Mouse (Mus musculus): ENCODE results near the gene Ggta1.

Gene Ggta1

DNA sequence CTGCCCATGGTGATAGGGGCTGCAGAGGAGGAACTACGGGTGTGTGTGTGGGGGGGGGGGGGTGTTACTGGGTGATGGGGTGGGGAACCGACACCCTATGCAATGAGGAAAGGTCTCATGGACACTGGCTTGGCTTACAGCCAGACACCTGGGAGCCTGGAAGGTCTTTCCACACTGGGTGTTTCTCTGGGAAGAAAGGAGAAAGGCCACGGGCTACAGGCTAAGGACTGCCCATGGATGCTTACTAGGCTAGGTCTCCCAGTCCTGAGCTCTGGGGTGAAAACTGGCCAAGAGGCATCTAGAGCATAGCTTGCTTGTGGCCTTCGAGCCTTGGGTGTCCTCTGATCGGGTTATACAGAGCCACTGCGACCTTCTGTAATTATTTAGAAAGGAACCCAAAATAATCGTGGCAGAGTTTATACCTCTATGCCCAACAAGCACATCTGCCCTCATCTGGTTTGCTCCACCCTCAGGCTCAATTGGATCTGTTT lies at the start of gene Ggta1:
Gene Ggta1, minus strand, starts transcription at position 441 of the 491 bp plus-strand sequence.
- DNase-seq (ENCODE audit: low spot score): no peak

DNA sequence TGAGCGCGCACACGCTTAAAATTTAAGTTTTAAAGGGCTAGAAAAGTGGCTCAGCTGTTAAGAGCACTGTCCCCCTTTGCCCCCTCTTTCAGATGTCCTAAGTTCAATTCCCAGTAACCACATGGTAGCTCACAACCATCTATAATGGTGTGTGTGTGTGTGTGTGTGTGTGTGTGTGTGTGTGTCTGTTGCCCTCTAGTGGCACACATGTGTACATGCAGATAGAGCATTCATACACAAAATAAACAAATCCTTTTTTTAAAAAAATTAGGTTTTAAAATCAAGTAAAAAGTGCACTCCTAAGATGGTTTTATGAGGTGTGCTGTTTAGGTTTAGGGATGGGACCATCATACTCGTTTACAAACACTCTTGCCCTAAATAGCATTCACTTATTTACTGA lies 49.2 kb upstream of the Ggta1 start:
- no peak for DNase-seq (ENCODE audit: low spot score)

DNA sequence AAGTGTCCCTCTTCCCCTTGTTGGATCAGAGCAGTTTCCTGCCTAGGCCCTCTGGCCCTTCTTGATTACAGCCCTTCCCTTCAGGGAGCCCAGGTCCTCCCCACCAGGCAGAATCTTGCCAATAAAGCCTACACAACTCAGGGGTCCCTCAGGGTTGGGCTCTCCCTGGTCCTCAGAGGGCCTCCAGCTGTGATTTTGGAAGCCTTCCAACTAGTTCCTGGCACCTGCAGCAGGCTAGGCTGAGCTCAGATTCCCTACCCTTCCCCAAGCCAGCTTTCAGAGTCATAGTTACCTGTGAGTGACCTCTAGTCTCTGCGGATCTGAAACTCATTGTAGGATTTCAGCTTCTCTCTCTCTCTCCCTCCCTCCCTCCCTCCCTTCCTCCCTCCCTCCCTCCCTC lies 47.9 kb upstream of the Ggta1 start:
- no peak for DNase-seq (ENCODE audit: low spot score)

DNA sequence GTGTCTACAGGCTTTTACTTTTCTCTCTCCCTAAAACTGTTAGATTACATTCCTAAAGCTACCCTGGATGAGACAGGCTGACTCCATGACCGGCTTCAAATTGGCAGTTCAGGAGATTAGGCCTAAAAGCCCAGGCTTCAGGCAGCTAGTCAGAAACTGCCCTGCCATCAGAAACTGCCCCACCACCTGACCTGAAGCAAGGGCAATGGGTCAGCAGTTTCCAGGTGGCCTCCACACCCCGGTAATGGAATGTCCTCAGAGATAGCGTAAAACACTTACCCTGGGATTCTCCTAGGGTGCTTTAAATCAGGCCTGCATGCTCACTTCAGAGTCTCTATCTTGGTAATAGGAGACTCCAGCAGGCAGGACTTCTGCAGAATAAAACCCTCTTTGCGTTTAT lies 46.9 kb upstream of the Ggta1 start:
- DNase-seq (ENCODE audit: low spot score): no peak

DNA sequence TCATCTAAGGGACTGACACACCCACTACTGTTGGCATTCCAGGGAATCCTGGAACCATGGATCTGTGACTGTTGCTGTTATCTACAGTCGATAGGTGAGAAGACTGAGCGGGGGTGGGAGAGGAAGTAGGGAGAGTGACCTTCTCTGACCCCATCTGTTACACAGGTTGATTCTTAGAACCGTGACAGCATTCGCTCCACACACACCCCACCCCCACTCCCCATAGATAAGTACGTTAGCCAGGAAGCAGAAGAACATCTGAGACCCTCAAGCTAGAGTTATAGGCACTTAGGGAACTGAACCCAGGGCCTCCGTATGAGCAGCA lies 46.3 kb upstream of the Ggta1 start:
- no peak for DNase-seq (ENCODE audit: low spot score)

DNA sequence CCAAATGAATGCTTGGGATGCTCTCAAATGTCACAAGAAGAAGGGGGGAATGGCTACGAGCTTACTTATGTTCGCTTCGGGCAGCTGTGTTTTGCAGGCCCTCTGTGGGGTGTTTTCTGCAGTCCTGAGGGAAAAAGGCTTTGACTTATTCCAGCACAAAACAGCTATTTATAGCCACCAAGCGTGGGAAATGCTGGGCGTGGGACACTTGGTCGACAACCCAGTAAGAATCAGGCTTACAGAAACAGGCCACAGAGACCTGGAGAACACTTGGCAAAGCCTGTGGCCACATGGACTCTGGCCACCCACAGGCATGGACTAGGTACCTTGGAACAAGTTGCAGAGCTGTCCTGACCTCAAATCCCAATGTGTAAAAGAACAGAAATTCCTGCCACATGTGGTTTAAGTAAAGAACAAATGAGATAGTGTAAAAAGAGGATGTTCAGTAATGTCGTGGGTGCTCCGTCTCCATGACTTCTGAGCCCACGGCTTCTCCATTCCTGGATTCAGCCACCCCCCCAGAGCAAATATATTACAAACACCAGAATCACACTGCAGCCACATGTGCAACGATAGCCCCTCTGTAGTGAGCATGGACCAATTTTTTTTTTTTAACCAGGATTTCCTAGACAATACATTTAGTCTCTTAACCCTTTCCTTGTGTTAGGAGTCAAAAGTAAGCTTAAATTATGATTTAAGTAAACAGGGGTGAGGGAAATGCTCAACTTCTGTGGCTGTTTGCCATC lies 45.7 kb upstream of the Ggta1 start:
- DNase-seq (ENCODE audit: low spot score): no peak

DNA sequence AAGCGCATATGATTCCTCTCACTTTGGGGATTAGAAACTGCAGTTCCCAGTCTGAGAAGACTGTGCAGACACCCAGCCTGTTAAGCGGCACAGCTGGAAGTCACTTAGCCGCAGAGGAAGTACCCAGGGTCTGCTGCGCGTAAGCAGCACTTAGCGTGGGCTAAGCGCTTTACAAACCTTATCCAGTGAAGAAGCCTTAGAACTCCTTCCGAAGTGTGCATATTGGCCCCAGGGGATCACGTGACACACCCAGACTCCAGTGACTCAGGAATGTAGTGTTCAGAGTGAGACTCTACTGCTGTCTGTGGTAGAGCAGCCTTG lies 44.1 kb upstream of the Ggta1 start:
- DNase-seq (ENCODE audit: low spot score): no peak

DNA sequence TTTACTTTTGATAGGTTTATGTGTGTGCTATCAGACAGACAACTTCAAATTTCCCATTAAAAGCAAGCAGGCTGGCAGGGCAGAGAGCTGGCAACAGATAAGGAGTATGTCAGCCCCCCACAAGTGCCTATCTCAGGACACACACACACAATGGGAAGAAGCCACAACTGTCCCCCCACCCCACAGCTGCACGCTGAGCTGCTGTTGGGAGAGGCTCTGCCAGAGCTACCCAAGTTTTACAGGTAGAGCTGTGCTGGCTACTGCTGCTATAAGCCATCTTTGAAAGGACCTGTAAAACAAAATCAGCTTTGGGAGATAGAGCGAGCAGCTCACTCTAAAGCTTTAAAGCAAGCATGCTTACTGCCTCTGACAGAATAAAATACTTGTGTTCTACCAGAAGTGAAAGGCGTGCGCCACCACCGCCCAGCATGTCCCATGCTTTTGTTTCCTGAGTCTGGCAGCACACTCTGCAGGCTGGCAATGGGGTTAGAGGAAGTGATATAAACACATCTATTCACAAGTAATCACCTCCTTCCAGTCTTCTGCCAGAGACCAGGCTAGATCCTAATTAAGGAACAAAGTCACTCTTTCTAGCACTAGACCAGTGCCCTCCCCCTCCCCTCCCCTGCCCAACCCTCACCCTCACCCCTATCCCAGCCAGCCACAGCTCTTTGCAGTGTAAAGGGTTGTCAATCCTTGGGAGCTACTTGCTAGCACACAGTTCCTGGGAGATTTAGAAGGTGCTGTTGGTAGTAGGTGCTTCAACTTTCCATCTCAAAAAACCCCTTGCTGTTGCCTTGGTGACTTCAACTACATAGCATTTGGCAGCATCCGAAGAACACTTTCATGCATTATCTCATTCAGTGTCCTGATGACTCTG lies 43.5 kb upstream of the Ggta1 start:
- DNase-seq (ENCODE audit: low spot score): no peak

DNA sequence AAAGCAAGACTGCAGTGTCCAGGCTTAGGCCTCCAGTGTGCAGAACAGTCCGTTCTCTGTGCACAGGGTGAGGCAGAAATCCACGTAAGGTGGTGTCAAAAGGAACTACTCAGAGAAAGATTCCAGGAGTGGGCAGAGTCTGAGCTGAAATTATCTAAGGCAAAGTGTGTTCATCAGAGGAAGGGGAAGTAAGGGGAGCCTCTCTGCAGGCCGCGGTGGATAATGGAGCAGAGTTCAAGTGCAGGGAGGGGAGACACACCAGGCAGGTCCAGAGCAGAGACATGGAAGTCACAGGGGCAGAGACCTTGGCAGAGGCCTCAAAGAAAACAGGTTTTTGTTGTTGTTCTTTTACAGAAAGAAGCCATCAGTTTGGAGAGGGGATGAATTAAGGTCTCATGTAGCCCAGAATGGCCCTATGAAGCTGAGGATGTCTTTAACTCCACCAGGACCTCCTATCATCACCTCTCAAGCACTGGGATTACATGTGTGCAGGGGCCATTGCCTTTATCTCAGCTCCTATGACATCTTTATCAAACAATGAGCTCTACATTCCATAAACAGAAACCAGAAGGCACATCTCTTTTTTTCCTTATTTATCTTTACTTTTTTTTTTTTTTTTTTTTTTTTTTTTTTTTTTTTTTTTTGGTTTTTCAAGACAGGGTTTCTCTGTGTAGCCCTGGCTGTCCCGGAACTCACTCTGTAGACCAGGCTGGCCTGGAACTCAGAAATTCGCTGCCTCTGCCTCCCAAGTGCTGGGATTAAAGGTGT lies 42.7 kb upstream of the Ggta1 start:
- no peak for DNase-seq (ENCODE audit: low spot score)

DNA sequence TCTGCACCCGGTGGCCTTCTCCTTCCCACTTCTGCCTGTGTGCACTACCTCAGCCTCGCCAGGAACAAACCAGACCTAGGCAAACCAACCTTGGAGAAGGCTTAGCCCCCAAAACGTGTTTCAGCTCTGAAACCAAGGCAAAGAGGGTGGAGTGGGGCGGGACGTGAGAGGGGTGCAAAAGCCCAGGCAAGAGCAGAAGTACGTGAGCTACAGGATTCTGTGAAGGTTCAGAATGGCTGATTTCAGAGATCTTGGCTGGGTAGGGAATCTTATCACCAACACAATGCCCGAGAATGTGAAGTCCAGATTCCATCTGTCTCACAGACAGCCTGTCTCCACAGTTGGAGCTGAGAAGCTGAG lies 41.4 kb upstream of the Ggta1 start:
- no peak for DNase-seq (ENCODE audit: low spot score)

DNA sequence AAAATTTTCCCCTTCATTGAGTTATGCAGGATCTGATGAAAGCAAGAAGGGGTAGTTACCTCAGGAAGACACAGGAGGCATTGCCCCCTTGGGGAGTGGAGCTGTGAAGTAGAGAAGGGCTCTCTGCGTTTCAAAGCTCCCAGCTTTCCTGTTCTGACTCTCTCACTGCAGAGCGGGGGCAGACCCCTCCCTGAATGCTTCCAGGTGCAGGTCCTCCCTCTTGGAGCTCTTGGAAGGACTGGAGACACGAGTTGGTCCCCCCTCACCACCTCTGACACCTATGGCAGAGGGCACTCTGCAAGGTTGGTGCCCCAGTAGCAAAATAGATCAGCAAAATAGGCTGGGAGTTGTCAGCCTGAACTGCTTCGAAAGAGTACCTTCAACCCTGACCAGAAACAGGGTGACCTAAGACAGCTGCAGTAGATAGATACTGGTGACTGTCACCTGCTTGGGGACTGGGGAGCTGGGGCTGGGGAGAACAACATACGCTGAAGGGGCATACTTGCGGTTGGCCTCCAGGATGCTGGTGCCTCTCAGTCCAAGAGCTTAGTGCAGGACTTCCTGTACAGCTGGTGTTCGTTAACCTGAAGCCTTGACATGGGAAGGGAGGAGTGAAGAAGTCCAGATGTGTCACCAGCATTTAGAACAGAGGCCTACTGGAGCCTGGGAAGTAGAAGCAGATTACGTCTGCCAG lies 40.8 kb upstream of the Ggta1 start:
- DNase-seq (ENCODE audit: low spot score): no peak

DNA sequence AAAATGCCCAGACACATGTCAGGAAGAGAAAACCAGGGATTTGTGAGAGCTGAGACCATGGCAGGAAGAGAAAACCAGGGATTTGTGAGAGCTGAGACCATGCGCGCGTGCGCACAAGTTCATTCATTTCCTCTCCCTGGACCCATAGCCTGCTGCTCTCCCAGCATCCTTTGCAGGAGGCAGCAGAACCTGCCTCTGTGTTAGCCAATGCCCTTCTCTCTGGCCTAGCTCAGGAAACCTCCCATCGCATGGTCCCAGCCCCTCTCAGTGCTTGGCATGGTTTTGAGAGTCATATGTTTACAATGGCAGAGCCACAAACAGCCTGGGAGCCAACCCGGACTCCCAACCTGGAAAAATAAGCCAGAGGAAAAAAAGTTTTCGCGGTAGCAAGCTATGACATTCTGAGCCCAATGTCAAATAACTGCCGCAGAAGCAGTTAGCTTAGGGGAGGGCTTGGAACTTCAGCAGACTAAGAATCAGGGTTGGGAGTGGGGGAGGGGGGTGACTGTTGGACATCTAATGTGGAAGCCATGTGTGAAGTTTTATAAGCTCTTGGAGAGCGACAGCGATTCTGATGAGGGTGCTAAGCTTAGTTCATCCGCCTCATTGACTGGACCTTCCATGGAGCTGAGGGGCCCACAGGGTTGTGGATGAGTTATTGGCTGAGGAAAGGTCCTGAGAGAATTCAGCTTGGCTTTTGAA lies 40.1 kb upstream of the Ggta1 start:
- no peak for DNase-seq (ENCODE audit: low spot score)

DNA sequence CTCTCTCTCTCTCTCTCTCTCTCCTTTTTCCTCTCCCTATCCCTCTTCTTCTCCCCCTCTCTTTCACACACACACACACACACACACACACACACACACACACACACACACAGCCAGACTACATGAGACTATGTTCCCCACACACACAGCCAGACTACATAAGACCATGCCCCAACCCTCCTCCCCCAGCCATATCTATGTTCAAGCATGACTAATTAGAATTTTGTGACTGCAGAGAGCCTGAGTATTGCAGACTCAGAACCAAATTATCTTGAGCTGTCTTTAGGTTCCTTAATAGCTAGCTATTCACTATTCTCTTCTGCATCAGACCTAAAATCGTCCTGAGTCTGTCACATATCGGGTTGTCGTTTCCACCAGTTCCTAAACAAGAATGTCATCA lies 39.5 kb upstream of the Ggta1 start:
- DNase-seq (ENCODE audit: low spot score): no peak

DNA sequence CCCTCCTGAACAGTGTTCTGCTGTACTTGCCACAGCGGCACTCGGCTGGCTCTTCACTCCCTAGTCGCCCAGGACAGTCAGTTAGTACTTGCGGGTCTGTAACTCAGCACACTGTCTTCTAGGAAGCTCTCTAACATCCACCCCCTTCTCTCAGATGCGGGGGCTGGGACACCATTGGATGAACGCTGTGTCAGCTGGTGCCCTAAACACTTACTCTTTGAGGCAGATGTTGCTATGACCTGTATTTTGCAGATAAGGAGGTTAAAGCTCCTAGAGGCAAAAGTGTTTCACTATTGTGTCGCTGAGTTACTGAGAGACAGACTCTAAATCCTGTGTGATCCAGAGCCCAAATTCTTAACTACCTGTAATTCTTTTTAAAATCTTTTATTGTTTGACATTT lies 36.4 kb upstream of the Ggta1 start:
- no peak for DNase-seq (ENCODE audit: low spot score)

DNA sequence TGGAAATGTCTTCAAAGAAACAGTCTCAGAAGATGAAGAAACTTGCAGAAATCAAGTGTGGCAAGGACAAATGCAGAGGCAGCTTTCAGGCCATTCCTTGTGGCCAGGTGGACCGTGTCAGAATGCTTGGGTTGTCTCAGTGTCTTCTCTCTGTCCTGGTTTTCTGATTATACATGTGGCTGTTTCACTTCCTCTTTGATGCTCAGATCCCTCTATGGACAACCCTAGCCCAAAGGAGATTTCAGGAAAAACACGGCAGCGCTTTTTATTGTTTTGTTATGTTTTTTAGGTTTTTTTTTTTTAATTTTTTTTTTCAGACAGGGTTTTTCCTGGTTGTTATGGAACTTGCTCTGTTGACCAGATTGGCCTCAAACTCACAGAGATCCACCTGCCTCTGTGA lies 35.9 kb upstream of the Ggta1 start:
- no peak for DNase-seq (ENCODE audit: low spot score)

DNA sequence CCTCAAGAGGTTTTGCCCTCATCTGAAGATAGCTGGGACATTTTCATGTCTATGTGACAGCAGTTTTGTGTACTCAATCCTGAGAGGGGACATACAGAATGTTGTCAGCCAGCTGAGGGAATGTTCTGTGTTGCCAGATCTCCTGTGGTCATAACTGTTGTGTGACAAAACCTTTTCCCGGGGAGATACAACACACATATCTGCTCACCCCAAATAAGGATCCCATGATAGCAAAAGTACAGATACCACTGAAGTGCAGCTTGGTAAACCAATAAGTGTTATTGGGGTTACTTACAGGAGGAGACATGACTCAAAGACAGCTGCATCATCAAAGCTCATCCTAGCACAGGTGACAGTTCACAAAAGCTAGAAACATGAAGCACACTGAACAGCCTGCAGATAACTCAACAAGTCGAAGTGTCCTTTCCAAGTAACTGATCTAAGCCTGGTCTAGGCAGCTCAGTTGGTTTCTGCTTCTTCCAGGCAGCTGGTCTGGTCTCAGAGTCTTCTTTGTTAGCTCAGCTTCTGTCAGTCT lies 34.7 kb upstream of the Ggta1 start:
- DNase-seq (ENCODE audit: low spot score): no peak

DNA sequence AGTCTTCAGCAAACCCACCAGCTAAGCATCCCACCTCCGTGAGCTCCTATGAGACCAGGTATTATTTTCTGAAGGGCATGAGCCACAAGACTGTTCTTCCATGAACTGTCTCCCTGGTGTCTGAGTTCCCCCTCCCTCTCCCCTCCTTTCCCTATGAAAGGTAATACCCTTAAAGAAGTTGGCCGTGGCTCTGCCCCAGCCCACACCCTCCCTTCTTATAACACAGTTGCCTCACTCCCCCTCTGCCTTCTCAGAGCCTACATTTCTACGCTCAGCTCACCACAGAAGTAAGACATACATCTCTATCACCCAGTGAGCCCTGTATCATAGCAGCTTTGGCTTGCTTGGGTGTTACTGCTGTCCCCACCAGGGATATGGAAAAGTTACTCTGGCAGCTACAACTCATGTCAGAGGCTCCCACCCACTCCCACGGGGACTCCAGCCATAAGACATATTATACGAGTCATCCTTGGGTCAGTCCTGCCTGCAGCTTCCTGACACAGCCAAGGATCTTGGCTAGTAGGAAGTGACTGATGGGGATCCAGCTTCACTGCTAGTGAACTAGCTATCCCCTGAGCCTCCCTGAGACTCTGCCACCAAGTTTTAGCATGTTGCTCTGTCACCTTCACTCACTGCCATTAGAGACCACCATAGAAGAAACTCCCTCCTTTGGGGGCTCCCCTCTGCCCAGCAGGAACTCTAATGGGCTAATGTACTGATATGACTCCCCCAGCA lies 33.4 kb upstream of the Ggta1 start:
- DNase-seq (ENCODE audit: low spot score): no peak

DNA sequence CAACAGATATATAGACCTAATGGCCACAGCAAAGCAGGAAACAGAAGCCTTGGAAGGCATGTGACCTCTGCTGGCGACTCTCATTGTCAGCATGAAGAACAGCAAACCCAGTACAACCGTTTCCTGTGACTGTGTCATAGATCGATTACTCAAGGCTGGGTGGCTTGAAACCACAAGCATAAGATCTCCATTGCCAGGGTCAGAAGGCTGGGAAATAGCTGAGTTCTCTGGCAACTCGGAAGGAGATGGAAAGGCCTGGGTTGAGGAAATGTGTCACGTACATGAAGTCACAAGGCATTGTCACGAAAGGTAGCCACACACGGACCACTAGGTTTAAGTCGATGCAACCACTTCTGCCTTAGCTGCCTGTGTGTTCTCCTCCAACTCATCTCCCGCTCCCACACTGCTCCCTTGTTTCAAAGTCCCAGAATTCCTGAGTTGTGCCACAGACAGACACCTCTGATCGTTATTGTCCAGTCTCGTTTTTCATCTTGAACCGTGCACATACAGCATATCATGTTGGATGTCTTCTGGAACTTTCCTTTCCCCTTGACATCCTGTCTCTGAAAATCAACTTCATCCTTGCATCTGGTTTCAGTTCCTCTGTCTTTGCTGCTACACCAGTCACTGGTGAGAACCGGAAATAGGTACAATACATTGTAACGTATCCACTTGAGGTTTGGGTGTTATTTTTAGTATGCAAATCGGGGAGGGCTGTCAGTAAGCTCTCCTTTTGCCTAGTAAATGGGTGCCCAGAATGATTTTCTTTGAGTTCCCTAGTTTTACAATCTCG lies 32.7 kb upstream of the Ggta1 start:
- no peak for DNase-seq (ENCODE audit: low spot score)

DNA sequence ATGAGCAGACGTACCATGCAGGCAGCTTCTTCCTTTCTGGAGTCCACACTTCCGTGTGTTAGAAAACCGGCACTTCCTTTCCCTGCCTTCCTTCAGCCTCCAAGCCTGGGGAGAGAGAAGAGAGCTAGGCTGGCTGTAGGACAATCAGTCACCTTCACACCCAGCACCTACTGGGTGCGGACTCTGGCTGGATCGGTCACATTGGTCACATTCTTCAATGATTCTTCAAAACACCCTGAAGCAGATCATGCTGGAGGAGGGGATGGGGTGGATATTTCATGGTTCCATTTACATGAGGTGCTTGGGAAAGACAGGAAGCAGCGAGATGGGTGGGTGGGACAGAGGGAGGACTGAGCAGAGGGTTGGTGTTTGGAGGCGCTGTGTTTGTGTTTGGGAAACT lies 30.5 kb upstream of the Ggta1 start:
- no peak for DNase-seq (ENCODE audit: low spot score)

DNA sequence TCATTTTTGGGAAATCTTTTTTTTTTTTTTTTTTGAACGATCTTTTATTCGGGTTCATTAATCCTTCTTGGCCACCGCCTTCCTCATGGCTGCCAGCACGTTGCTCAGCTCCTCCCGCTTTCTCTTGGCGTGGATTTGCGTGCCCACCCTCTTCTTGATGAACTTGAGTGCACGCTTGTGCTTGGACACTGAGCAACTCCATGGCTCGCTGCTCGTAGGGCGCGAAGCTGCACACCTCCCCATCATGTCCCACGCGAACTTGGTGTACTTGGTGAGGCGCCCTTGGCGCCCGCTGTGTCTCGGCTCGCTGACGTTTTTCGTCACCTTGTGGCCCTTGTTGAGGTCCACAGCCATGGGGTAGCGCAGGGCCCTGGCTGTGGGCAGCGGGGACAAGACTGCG lies 28.1 kb upstream of the Ggta1 start:
- no peak for DNase-seq (ENCODE audit: low spot score)
